Mouse (Mus musculus) retina, postnatal 1 day (tissue): ENCODE measurements around the gene Tspan9.
A peak's percentile ranks its signal among the peaks of the same experiment; 100 is the strongest.

Source experiments
- DNase-seq: peaks from one replicate; pipeline ENCODE4 v3.0.0-alpha.2; 2012

The Tspan9 gene

DNA sequence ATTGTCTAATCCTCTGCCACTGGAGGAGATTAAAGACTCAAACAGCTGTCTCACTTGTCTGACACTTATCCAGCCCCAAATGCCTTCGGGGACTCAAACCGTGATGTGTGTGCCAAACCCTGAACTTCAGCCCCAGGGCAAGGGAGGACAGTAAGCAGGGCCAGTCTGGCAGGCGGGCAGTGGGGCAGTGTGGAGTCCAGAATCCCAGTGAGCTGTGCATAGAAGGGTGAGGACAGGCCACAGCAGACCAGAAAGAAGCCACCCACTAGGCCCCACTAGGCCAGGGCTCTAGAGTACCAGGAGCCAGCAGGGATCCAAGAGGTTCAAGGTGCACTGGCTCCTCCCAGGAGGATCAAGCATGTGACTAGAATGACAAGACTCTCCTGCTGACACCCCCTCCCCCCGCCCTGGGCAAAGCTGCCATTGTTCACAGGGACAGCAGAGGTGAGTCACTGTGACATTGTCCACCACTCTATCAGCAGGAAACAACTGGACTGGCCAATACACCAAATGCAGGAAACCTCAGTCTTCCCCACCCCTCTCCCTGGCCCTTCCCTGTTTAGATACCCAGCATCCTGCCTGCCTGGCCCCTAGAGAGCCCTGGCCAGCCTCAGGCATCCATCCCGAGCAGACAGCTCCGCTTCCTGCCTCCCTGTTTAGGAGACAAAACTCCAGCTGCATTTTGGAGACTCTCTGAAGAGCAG is 40.9 kb downstream of the Tspan9 start:
- DNase-seq = peak; percentile 31

DNA sequence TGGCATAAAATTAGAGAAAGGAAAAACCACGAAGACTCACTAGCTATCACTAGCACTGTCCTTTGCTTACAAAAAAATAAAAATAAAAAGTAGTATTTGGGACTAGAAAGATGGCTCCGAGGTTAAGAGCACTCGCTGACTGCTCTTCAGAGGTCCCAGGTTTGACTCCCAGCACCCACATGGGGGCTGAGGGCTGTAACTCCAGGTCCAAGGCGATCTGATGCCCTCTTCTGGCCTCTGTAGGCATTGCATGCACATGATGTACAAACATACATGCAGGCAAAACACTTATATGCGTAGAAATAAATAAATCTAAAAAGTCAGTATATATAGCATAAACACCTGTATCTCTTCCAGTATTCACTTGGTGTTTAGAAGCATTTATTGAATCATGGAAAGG is 43.5 kb downstream of the Tspan9 start:
- peak; percentile 28 for DNase-seq

DNA sequence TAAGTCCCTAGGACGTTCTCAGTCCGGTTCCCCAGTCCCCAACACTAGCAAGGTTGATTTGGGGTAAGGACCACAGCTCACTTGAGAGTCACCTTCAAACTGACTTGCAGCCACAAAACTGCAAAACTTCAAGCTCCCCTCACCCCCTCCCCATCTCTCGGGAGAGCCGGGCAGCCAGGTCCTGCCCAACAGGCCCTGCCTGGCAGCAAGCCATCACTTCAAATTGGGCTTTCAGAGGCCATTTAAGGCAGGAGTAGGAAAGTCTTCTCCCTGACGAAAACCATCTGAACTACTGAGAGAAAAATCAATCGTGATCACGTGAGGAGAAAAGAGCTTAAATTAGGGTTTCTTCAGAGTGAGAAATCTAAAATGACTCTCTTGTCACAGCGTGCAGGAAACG is 44.2 kb downstream of the Tspan9 start:
- DNase-seq = peak; percentile 24

DNA sequence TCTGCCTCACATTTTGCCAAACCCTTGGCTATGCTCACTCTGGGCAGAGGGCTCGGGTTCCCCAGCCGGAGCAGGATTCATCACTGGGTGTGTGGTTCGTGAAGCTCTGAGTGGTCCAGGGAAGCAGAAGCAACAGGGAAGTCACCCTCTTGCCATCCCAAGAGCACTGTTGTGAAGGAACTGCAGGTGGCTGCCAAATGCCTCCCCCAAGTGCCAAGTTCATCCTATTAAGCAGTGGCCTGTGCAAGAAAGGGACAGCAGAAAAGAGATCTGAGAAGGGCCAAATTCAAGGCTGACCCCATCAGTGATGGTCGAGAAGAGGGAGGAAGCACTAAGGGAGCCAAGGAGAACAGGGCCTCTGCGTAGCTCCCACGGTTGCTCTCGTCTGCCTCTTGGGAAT is 46.9 kb downstream of the Tspan9 start:
- DNase-seq = no peak

DNA sequence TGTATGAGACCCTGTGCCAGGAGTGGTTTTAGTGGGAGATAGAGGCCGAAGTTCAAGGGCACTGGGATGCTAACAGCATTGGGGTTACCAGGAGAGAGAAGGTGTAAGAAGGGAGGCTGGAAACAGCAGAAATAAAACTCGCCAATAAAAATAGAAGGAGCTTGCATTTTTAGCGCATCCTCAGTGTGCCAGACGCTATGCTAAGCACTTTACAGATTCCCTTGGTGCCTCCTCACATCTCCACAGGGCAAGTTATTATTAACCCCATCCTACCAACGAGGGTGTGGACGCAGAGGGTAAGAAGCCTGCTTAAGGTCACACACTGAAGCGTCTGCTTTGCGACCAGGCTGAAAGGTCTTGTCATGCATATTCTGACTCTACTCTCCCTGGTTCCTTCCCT is 47.5 kb downstream of the Tspan9 start:
- DNase-seq = no peak

DNA sequence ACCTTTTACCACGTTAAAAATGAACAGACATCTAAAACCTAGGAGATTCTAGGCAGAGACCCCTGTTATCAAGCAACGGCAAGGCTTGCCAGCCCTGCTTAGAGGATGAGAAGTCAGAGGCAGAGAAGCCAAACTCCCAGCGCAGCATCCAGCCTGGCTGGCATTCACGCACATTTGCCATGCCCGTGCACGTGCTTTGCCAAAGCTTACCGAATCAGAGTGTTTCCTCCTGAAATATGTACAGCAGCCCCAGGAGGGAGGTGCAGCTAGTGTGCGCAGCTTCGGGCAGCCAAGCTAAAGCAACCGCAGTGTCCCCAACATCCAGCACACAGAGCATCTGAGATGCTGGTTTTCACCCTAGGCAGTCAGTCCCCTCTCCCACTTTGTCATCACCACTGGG is 48.3 kb downstream of the Tspan9 start:
- DNase-seq = no peak

DNA sequence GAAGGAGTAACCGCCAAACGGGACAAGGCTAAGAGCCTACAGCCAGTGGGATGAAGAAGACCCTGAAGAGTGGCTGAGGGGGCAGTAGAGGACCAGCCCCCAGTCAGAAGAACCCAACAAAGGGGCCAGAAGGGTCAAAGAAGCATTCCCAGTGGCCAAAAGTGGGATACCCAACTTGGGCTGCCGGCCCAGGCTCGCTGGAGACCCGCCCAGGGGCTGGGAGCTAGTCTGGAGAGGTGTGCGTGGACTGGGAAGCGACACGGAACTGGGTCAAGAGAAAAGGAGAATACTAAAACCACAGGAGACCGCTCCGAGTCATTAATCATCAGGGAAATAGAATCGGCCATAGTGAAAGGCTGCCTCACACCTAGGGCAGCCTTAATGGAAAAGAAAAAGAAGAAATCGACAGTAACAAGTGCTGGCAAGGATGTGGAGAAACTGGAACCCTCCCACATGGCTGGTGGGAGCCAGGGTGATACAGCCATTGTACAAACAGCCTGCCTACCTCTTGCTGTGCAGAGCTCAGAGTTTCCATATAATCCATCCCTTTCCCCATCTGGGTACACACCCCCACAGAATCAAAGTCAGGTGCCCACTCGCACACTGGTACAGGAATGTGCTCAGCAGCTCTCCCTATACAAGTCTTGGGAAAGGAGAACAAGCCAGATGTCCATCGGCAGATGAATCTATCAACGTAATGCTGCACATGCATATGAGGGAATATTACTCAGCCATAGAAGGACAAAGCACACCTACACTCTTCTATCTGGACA is 49.4 kb downstream of the Tspan9 start:
- no peak for DNase-seq

DNA sequence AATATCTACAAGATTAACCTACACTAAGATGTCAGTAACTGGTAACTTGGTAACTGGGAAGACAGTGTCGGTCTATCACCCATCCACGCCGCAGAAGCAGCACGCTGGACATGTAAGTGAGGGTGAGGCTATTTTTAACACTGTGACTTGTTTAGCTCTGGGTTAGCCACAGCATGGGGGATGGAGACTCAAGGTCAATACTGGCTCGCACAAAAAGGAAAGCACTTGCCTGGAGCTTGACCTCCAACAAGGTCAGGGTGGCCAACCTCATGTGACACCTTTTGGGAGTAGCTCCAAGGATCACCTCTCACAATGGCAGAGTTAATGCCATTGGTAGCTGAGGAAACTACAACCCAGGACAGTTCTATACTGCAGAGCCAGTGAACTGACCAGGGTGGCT is 50.8 kb downstream of the Tspan9 start:
- DNase-seq = no peak

DNA sequence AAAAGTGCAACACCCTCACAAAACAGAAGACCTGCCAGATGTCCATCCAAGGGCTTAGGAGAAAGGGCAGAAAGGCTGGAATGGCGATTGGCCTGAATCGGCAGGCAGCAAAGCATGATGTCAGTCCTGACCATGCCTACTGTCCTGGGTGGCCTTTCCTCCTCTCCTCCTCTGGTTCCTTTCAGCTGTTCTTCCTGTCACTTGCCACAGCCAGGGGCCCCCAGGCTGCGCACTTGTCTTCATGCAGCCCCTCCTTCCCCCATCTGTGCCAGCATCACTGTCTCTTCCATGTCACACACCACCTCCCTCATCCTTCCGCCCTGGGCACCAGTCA is 51.6 kb downstream of the Tspan9 start:
- DNase-seq = no peak

DNA sequence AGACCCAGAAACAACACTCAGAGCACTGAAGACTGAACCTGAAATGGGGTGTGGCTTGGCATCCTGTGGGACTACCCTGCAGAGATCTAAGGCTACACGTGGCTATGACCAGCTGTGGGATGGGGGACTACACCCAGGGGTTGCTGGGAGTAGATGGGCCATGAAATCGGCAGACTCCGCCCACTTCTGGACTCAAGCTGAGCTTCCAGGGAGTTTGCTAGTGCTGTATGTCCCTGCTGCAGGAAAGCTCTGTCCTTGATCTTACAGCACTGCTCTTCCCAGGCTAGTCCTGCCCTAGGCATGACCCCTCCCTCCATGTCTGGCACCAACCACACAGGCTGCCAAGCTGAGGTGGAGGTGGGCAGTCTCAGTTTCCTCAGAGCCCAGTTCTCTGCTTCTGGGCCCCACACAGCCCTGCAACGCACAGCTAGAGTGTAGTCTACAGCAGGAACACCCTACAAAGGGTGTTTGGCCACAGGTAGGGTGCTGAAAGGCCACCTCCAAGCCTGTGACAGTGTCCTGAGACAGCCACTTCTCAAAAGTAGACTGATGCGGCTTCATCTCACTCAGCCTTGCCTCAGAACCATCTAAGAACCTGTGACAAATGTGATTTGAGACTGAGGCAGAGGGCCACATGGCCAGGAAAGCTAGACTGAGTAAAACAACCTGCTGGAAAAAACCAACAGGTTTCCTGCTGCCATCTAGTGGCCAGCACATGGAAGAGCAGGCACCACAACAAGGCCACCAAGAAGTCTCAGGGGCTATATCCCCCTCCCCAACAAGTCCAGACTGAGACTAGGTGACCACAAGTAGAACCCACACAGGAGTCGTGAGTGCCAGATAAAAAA is 52.2 kb downstream of the Tspan9 start:
- peak; percentile 83 for DNase-seq

DNA sequence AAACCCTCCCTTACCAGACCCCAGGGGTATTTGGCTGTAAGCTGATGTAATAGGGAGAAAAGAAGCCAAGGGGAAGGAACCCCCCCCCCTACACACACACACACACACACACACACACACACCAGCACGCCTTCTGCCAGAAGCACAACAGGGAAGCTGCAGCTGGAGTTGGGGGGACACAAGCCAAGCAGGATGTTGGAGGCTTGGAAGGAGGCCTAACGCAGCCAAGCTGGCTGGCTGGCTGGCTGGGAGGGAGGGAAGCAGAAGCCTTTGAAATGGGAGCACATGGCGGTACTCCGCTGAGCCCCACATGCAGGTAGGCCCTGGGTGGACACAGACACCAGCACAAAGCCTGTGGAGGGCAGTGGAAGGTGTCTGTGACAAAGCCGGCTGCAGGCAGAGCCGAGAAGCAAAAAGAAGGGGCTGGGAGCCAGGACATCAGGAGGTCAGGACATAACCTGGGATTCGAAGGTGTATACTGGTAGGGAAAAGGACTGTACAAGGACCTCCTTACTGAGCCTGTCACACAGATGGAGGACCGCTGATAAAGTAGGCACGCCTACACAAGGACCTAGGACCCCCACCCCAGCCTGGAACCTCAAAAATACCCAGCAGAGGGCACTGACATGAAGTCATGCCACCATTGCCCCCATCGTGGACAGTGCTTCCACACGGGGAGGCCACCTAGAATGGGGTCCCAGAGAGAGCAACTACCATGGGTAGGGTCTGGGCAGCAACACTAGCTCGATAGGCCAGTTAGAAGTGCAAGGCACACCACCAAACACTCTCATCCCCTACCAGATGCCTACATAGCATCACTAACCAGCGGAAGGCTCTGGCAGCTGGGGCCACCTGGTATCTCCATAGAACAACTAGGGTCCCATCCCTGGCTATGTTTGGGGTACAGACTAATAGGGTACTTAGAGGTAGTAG is 53.4 kb downstream of the Tspan9 start:
- no peak for DNase-seq

DNA sequence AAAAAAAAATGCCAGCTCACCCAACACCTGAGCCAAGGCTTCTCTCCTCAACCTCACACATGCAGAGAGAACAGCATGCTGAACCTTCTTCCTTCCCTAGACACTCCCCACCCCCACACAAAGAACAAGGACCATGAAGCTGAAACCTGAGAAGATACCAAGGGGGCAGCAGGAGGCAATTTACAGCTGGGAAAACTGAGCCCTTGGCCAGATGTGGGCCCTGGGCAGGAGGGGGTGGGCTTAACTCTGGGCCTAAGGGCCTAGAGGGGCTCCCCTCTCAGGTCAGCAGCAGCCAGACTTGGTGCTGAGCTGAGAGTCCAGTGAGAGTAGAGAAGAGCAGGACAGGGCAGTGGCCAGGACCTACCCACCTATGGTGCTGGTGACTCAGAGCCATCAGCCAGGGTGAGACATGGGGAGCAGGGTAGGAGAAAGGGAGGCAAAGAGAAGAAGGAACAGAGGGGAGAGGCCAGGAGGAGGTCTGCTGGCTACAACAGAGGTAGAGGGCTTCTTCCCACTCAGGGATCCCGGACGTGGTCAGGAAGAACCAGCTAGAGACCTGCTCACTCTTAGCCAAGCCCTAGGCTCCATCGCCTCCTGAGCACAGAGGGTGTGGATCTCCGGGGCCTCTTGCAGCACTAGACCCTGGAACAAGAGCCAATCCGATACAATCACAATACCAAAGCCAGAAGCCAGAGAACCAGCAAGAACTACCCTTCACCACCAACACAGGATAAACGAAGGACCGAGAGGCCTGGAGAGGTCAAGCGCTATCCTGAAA is 54.5 kb downstream of the Tspan9 start:
- no peak for DNase-seq

DNA sequence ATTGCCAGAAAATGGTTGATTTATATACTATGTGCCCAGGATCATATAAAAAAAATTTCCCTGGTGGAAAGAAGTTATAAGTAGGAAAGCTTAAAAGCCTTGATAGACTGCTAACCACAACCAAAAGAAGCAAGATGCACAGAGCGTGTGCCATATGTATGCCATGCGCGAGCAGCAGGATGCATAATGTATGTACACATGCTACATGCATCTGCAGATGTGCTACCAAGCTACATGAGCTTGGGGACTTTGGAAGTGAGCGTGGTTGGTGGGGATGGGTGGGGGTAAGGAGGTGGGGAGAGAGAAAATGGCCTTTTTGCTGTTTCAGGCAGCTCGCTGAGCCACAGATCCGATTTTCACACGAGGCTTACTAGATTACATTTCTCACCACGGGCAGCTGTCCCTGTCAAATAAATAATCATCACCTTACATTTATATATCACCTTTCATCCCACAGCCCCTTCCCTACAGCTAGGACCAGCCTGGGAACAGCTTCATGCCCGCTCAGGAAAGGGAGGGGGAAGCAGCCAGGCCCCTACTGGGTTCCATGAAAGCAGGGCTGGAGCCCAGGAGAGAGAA is 57.8 kb downstream of the Tspan9 start:
- DNase-seq = no peak

DNA sequence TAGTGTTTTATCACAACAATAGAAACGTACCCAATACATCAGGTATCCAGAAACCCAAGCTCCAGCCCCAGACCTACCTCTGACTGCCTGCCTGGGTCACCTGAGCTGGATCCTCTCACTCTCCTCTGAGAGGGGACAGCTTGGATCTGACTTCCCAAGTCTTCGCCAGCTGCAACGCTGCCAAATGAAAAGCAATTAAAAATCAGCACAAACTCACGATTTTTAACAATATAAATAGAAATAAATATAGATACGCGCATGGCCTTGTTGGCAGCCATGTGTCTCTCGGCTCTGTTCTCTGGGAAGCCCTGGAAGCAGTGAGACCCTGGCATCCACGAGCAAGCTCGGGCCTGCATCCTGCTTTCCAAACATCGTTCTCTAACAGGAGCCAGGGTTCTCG is 60.1 kb downstream of the Tspan9 start:
- no peak for DNase-seq

DNA sequence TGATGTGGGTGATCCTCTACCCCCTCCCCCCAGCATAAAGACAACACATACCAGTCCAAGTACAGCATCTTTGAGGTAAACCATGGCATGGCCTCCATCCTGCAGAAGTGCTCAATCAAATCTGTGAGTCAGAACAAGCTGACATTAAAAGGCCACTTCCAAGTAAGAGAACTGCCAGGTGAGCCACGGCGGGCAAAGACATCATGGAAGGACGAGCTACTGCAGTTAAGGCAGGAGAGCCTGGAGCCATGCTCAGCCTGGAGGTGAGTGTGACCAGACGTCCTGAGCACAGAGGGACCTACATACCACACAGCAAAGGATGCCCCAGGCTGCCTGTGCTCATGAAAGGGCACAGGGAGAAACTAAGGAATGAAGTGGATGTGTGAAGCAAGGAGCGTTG is 61.6 kb downstream of the Tspan9 start:
- no peak for DNase-seq

DNA sequence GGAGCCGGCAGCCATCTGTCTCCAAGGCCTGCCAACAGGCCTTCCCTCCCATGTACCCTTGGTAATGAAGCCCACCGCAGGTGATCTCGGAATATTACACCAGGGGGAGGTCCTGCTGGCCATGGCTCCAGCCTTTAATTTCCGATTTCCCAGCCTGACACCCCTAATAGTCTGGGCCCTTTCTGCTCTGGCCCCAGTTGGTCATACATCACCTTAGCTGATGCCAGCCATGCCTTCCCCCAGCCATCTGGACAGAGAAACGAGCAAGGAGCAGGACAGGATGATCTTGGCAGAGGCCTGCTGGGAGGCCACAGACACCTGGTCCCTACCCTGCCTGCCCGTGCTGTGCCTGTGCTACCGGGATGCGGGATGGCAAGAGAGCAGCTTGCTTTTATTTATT is 62.1 kb downstream of the Tspan9 start:
- DNase-seq = no peak

DNA sequence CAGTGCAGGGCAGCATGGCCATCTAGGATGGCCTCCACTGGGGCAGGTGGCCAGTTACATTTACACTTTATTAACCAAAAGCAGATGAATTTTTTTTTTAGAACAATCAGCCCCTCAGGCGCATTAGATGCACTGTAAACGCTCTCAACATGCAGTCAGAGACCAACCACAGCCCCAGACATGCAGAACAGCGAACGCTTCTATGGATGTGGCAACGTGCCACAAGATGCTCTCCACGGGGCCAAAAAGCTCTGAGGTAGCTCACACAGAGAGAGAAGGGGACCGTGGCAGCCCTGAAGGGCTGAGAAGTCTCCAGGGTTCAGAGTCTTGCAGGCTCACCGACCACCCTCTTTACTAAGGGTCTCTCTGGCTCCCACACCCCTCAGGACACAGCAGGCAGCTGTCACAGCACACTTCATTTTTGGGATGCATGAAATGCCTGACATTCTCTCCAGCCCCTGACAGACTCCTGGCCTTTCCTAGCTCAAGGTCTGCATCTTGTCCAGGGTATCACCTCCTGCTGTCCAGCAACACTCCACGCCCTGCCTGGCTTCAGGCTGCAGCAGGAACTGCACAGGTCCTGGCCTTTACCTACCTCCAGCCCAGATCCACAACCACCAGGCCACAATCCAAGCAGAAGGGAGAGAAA is 63.7 kb downstream of the Tspan9 start:
- DNase-seq = no peak

DNA sequence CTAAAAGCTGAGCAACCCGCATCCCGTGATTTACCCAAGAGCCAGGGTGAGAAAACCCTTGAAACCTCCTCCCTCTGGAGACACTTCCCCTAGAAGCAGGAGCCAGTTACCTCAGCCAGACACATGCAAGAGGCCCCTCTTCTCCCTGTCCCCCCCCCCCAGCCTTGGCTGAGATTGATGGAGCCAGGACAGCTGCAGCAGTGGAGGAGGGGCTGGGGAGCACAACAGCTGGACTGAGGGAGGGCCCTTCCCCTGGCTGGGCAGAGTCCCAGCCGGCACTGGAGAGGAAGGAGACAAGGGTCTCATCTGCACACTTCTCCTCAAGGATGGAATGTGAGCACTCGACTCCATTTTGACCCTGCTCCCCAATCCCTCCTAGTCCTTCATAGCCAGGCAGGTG is 64.9 kb downstream of the Tspan9 start:
- no peak for DNase-seq

DNA sequence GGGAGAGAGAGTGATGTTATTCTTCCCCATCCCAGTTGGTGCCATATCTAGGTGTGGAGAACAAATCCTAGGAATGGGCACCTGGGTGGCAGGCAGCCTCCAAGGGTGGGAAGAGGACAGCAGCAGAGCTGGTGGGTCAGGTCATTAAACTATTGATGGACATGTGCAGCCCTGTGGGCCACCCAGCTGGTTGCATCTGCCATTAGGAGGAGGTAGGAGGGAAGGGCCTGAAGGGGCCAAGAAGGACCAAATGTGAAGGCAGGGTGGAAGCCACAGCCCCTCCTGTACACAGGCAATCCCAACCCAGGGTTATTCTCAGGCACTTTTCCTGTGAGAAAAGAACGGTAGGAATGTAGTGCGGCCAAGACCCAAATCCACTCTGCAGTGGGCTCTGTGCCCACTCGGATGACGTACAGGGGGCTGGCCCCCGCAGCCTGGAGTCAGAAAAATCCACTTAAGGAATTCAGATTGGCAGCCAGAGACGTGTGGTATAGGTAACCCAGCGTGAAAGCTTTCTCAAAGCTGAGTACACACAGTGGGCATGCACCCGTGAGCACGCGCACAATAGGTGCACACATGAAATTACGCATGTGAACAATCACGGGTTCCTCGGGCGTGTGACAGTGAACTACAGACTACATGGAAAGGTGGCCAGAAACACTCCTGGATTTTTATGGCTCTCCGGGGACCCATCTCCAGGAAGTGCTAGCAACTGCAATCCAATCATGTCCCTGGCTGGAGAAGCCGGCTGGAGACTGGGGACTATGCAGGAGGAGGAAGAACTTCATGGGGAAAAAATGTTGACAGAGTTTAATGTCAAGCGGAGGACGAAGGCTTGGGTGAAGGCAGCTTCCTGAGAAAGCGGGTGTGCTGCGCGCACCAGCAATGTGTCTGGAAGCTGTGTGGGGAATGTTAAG is 67.0 kb downstream of the Tspan9 start:
- no peak for DNase-seq

DNA sequence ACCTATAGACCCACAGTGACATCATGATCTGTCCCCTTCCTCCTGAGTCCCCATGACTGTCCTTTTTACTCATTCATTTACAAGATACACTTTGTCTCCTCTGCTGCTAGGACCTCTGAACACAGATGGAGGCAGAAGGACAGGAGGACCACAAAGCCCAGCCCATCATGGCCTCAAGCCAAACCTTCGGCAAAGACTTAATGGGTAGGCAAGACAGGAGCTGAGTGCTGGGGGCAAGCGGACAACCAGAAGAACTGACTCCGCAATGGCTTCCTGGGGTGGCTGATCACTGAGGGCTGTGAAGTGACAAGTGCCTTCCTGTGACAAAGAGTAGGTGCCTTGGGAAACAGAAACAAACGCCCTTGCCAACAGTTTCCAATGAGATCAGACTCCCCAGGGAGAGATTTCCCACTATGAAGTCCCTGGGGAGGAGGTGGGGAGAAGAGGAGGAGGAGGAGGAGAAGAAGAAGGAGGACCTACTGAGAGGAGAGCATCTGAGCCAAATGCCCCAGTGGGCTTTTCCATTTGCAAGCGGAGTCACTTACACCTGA is 67.9 kb downstream of the Tspan9 start:
- DNase-seq = no peak
